Mouse (Mus musculus) stomach, embryonic 14.5 days (tissue): ENCODE measurements around the gene Ptprc. TPM values are rescaled to one million over a fixed set of nuclear protein-coding genes. Genes with fewer than 3 reads are reported as not detected.

Experiments
- ATAC-seq: fragments of 200-750 bp; cut with Nextera tagmentation; 2 replicates; pipeline ENCODE4 v1.8.0; 2017; ENCODE audit warnings: low read depth, moderate TSS enrichment; ENCODE audit not compliant: insufficient number of reproducible peaks, insufficient read depth, low FRiP score
- H3K27ac ChIP-seq: fragments of 300-500 bp; sonication (generic); 2 replicates; pipeline ENCODE4 v1.5.1; 2014; ENCODE audit warnings: mild to moderate bottlenecking, low read length, moderate library complexity, mixed read lengths
- H3K27me3 ChIP-seq: fragments of 300-500 bp; sonication (generic); 2 replicates; pipeline ENCODE4 v1.6.1; 2014; ENCODE audit warnings: low read length, control low read depth, mixed read lengths; ENCODE audit not compliant: control insufficient read depth, insufficient read depth
- H3K36me3 ChIP-seq: fragments of 300-500 bp; sonication (generic); 2 replicates; pipeline ENCODE4 v1.6.1; 2014; ENCODE audit warnings: mild to moderate bottlenecking, control low read depth, low read length, moderate library complexity, mixed read lengths; ENCODE audit not compliant: control insufficient read depth, insufficient read depth
- H3K4me1 ChIP-seq: fragments of 300-500 bp; sonication (generic); 2 replicates; pipeline ENCODE4 v1.6.1; 2014; ENCODE audit warnings: low read length, control low read depth, mixed read lengths; ENCODE audit not compliant: control insufficient read depth, insufficient read depth
- H3K4me2 ChIP-seq: fragments of 300-500 bp; sonication (generic); replicated peaks from 2 replicates; pipeline ENCODE4 v1.6.1; 2014; ENCODE audit warnings: low read depth, low read length, control low read depth
- H3K4me3 ChIP-seq: fragments of 300-500 bp; sonication (generic); 2 replicates; pipeline ENCODE4 v1.5.1; 2014; ENCODE audit warnings: low read depth, low read length, control low read depth
- H3K9ac ChIP-seq: fragments of 300-500 bp; sonication (generic); replicated peaks from 2 replicates; pipeline ENCODE4 v1.6.1; 2014; ENCODE audit warnings: low read depth, mild to moderate bottlenecking, control low read depth, low read length, moderate library complexity, mixed read lengths
- H3K9me3 ChIP-seq: fragments of 300-500 bp; sonication (generic); 2 replicates; pipeline ENCODE4 v1.6.1; 2016; ENCODE audit warnings: low read depth, low read length, control low read depth; ENCODE audit not compliant: control insufficient read depth
- WGBS: fragments of 180-500 bp; shearing (Covaris S2); extraction: QIAGEN DNeasy Blood & Tissue Kit; methylation state at CpG from one replicate; pipeline ENCODE4 v1.1.7; 2014; 5-methylcytosine and 5-hydroxymethylcytosine counted together
- polyA plus RNA-seq: library from polyadenylated mRNA; unstranded; fragments of >200 nt; fragmentation: Nextera tagmentation; extraction: Ambion mirVana; gene quantifications from 2 replicates; pipeline ENCODE4 v1.2.1, GENCODE M21; 2014

Gene Ptprc
- polyA plus RNA-seq, 1 experiment from 2014 or later: 4.6 TPM

DNA sequence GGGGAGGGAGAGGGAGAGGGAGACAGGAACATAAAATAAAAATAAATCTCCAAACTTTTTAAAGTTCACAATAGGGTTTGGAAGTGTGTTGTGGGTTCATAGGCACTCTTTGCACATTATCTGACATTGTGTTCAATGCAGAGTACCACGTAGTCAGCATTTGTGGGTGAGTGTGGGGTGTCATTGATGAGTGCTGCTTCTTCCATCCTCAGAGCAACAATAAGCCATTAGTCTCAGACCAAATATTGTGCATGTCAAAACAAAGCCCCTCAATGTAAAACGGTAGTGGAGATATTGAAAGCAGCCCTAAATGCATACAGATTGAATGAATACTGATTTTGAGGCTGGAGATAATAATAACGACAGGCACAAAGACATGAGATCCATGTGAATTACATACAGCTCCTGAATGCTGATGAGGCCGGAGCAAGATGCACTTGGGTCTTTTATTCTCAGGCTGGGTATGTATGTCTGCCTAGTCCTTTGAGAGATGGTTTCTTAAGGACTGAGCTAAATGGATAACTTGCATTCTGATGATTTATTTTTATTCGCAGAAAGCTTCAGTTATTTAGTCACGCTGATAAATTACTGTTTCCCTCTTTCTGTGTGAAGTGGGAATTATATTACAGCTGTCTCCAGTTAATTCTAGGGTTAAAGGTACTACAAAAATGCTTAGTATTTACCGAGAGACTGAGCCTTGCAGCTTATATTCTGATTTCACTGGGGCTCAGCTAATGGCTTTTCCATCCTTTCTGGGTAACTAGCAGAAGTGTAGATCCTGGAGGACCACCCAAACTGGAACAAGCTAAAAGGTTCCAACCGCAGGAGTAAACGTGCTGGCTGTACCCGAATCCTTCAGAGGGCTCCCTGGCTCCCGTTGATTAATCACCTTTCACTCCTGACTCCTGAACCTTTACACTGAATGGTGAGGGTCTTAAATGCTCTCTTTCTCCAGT lies 153.3 kb downstream of the Ptprc start:
- no peaks in the 10 kb centered on the region for H3K9me3 ChIP-seq
- no peak overlapping the region for H3K4me3 ChIP-seq
- H3K36me3 ChIP-seq: no peaks in the 10 kb centered on the region
- H3K9ac ChIP-seq: no peak overlapping the region
- 0 out of 2 replicates have a peak, but pooled peaks cover 2% of the 10 kb centered on the region for H3K4me1 ChIP-seq
- H3K27ac ChIP-seq: no peak overlapping the region
- H3K4me2 ChIP-seq: no peak overlapping the region
- WGBS: 29% methylated on average over 11 of the region's 11 CpGs
- no peaks in the 10 kb centered on the region for H3K27me3 ChIP-seq
- ATAC-seq: no peak

Other genes with a start within 250 kb of the Ptprc start
- gene Atp6v1g3, start 98.0 kb upstream of the Ptprc start, polyA plus RNA-seq: not detected in 2 replicates